Mouse (Mus musculus): Measurements from ENCODE around the gene Trp73. TPM values are rescaled to one million over a fixed set of nuclear protein-coding genes. Genes with fewer than 3 reads are reported as not detected.

The Trp73 gene
- polyA plus RNA-seq, 1 experiment from 2014 or later = 6.6 TPM

DNA sequence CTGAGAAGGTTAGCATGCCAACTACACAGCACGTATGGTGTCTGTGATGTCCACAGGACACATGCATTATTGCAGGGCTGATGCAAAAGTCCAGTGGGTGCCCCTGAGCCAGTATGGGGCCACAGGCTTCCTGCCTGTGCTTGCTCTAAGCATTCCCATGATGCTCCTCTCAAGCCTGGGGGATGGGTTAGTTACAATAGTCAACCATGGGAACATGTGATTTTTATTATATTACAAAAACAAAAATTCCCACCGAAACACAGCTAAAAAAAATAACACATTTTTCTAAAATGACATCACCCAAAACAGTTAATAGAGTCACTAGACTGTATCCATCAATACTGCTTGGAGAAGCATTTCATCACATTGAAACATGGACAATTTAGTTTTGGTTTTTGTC lies 84.0 kb downstream of the Trp73 start:
- WGBS = 77% methylated on average over 2 of the region's 2 CpGs
- H3K27ac ChIP-seq (ENCODE audit: low read depth, low read length) = no peak overlapping the region
- no peak overlapping the region for H3K9ac ChIP-seq (ENCODE audit: low read length)
- no peak overlapping the region for H3K4me2 ChIP-seq (ENCODE audit: low read depth, low read length, severe bottlenecking)
- H3K27me3 ChIP-seq (ENCODE audit: control insufficient read depth, insufficient read depth, low read length) = no peaks in the 10 kb centered on the region
- H3K4me1 ChIP-seq (replicated peaks; ENCODE audit: control insufficient read depth, insufficient read depth, low read length) = no peaks in the 10 kb centered on the region
- H3K9me3 ChIP-seq (ENCODE audit: control insufficient read depth, low read length) = no peaks in the 10 kb centered on the region
- DNase-seq (ENCODE audit: low spot score) = no peak
- H3K4me3 ChIP-seq (ENCODE audit: low read depth, low read length) = no peak overlapping the region
- H3K36me3 ChIP-seq (ENCODE audit: control insufficient read depth, insufficient read depth, low read length) = no peaks in the 10 kb centered on the region
- no peak for ATAC-seq (replicated peaks; ENCODE audit: low FRiP score)

DNA sequence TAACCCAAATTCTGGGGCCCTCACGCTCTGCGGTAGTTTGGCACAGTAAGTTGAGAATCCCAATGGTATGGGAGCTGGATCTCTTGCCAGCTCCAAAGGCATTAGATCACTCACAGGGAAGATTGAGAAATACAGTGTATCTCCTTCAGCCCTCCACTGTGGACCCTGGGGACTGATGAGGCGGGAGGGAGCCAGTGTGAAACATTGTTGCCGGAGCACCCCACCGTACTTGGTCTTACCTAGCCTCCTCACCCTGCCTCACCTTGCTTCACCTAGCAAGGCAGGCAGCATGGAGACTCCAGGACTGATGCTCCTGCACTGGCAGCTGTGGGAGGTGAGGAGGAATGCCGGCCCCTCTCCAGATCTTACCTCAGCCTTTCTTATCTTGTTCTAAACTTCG lies 84.5 kb downstream of the Trp73 start:
- Histone ChIP-seq H3K4me1 (replicated peaks; ENCODE audit: control insufficient read depth, insufficient read depth, low read length) (no peaks in the 10 kb centered on the region), H3K27ac (ENCODE audit: low read depth, low read length) (no peak overlapping the region), H3K4me2 (ENCODE audit: low read depth, low read length, severe bottlenecking) (no peak overlapping the region), H3K9me3 (ENCODE audit: control insufficient read depth, low read length) (no peaks in the 10 kb centered on the region), H3K4me3 (ENCODE audit: low read depth, low read length) (no peak overlapping the region), H3K27me3 (ENCODE audit: control insufficient read depth, insufficient read depth, low read length) (no peaks in the 10 kb centered on the region), H3K9ac (ENCODE audit: low read length) (no peak overlapping the region), H3K36me3 (ENCODE audit: control insufficient read depth, insufficient read depth, low read length) (no peaks in the 10 kb centered on the region)
- no peak for ATAC-seq (replicated peaks; ENCODE audit: low FRiP score)
- no peak for DNase-seq (ENCODE audit: low spot score)
- WGBS = 91% methylated on average over 7 of the region's 7 CpGs

DNA sequence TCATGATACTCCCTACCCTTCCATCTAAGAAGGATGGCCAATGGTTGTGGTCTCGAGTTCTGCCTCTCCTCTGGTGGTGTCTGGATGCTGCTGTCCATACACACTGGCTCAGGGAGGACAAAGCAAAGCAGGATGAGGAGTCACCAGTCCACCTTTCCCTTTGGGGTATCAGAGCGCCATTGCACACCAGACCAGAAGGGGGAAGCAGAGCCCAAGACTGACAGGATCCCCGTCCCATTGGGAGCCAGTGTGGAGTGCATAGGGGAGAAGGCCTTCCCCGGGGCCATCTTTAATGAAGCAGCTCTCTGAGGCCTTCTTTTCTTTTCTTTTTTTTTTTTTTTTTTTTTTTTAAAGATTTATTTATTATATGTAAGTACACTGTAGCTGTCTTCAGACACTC lies 86.9 kb downstream of the Trp73 start:
- no peaks in the 10 kb centered on the region for H3K36me3 ChIP-seq (ENCODE audit: control insufficient read depth, insufficient read depth, low read length)
- 71% methylated on average over 4 of the region's 4 CpGs for WGBS
- no peak overlapping the region for H3K4me3 ChIP-seq (ENCODE audit: low read depth, low read length)
- no peaks in the 10 kb centered on the region for H3K9me3 ChIP-seq (ENCODE audit: control insufficient read depth, low read length)
- H3K4me2 ChIP-seq (ENCODE audit: low read depth, low read length, severe bottlenecking) = no peak overlapping the region
- H3K4me1 ChIP-seq (replicated peaks; ENCODE audit: control insufficient read depth, insufficient read depth, low read length) = no peaks in the 10 kb centered on the region
- H3K27me3 ChIP-seq (ENCODE audit: control insufficient read depth, insufficient read depth, low read length) = no peaks in the 10 kb centered on the region
- no peak for DNase-seq (ENCODE audit: low spot score)
- no peak for ATAC-seq (replicated peaks; ENCODE audit: low FRiP score)
- no peak overlapping the region for H3K27ac ChIP-seq (ENCODE audit: low read depth, low read length)
- H3K9ac ChIP-seq (ENCODE audit: low read length) = no peak overlapping the region

DNA sequence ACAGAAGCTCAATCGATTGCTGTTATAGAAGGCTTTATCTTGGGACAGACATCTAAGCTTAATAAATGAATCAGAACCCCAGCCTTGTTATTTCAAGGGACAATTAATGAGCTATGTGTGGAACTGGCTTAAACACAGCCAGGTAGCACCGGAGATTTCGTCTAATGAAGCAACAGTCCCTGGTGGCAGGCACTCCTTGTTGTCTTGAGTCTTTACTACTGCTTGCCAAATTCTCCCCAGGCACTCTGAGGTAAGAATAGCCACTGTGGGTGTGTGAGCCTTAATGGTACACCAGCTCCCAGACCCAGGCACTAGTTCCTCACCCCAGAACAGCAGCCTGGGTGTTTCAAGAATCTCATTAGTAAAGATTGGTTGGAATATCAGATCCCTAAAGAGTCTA lies 88.6 kb downstream of the Trp73 start:
- DNase-seq (ENCODE audit: low spot score) = no peak
- Histone ChIP-seq H3K9me3 (ENCODE audit: control insufficient read depth, low read length) (no peaks in the 10 kb centered on the region), H3K4me2 (ENCODE audit: low read depth, low read length, severe bottlenecking) (no peak overlapping the region), H3K27ac (ENCODE audit: low read depth, low read length) (no peak overlapping the region), H3K4me1 (replicated peaks; ENCODE audit: control insufficient read depth, insufficient read depth, low read length) (no peaks in the 10 kb centered on the region), H3K9ac (ENCODE audit: low read length) (no peak overlapping the region), H3K27me3 (ENCODE audit: control insufficient read depth, insufficient read depth, low read length) (no peaks in the 10 kb centered on the region), H3K36me3 (ENCODE audit: control insufficient read depth, insufficient read depth, low read length) (no peaks in the 10 kb centered on the region), H3K4me3 (ENCODE audit: low read depth, low read length) (no peak overlapping the region)
- no peak for ATAC-seq (replicated peaks; ENCODE audit: low FRiP score)
- WGBS = 83% methylated on average over 3 of the region's 3 CpGs

DNA sequence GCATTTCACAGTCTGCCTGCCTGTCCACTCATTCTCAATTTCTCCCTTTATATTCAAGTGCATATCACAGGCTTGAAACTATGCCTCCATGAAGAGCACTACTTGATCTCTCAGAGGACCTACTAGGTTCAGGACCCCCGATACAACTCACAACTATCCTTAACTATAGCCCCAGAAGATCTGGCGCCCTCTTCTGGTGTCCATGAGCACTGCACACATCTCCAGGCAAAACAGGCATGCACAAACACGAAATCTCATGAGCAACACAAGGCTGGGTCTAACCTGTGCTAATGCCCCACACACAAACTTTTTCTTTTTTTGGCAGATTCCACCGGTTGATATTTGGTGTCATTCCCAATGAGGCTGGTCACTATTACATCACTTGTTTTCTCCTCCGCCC lies 94.2 kb downstream of the Trp73 start:
- Histone ChIP-seq H3K36me3 (ENCODE audit: control insufficient read depth, insufficient read depth, low read length) (no peaks in the 10 kb centered on the region), H3K27me3 (ENCODE audit: control insufficient read depth, insufficient read depth, low read length) (no peaks in the 10 kb centered on the region; the same call in 1 of the 2 replicates), H3K4me1 (replicated peaks; ENCODE audit: control insufficient read depth, insufficient read depth, low read length) (no peaks in the 10 kb centered on the region), H3K4me2 (ENCODE audit: low read depth, low read length, severe bottlenecking) (no peak overlapping the region), H3K9me3 (ENCODE audit: control insufficient read depth, low read length) (no peaks in the 10 kb centered on the region), H3K27ac (ENCODE audit: low read depth, low read length) (no peak overlapping the region), H3K4me3 (ENCODE audit: low read depth, low read length) (no peak overlapping the region), H3K9ac (ENCODE audit: low read length) (no peak overlapping the region)
- DNase-seq (ENCODE audit: low spot score) = no peak
- 64% methylated on average over 5 of the region's 5 CpGs for WGBS
- no peak for ATAC-seq (replicated peaks; ENCODE audit: low FRiP score)

DNA sequence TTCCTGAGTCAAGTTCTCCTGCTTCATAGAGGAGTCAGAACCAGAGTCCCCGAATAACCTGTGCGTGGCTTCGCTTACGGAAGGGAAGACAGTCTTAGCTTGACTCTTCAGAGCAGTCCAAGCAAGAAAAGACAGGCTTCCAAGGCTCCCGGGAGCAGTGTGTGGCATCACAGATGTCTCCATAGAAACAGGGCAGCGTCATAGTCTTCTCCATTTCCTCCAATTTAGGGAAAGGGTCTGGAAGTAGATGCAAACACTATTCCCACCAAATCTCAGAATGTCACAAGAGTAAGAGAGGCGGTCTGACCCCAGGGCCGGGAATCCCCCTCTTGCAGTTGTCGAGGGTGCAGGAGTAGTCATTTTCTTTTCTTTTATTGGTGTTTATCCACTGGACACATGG lies 97.4 kb downstream of the Trp73 start, which contains the start of gene Ccdc27:
Ccdc27 (minus strand) TSS at position 101 of the 400 bp plus-strand sequence.
- no peaks in the 10 kb centered on the region for H3K36me3 ChIP-seq (ENCODE audit: control insufficient read depth, insufficient read depth, low read length)
- 87% methylated on average over 9 of the region's 9 CpGs for WGBS
- H3K4me3 ChIP-seq (ENCODE audit: low read depth, low read length) = no peak within 1 kb of the TSS
- H3K4me2 ChIP-seq (ENCODE audit: low read depth, low read length, severe bottlenecking) = no peak within 1 kb of the TSS
- H3K27ac ChIP-seq (ENCODE audit: low read depth, low read length) = no peak within 1 kb of the TSS
- no peak for DNase-seq (ENCODE audit: low spot score)
- H3K27me3 ChIP-seq (ENCODE audit: control insufficient read depth, insufficient read depth, low read length) = no peaks in the 10 kb centered on the region; the same call in 1 of the 2 replicates
- no peak within 1 kb of the TSS for H3K9ac ChIP-seq (ENCODE audit: low read length)
- ATAC-seq (replicated peaks; ENCODE audit: low FRiP score) = no peak
- H3K9me3 ChIP-seq (ENCODE audit: control insufficient read depth, low read length) = no peaks in the 10 kb centered on the region
- no peaks in the 10 kb centered on the region for H3K4me1 ChIP-seq (replicated peaks; ENCODE audit: control insufficient read depth, insufficient read depth, low read length)

DNA sequence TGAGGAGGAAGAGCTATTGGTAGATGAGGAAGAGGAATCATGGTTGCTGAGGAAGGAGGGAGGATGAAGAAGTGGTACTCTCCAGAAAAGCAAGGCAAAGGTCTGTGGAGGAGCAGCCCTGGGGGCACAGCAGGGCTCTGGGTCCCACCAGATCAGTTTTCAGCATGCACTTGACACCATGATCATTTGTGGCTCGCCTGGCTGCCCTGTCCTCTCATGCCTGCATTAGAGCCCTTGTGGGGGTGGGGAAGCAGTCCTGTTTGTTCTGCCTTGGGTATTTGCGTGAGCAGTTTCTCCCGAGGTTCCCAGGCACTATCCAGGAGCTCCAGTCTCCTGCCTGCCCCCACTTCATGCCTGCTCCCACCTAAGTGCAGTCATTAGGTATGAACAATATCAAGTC lies 102.9 kb downstream of the Trp73 start:
- ATAC-seq (replicated peaks; ENCODE audit: low FRiP score) = no peak
- 63% methylated on average over 3 of the region's 3 CpGs for WGBS
- Histone ChIP-seq H3K27me3 (ENCODE audit: control insufficient read depth, insufficient read depth, low read length) (no peaks in the 10 kb centered on the region), H3K4me1 (replicated peaks; ENCODE audit: control insufficient read depth, insufficient read depth, low read length) (no peaks in the 10 kb centered on the region), H3K4me3 (ENCODE audit: low read depth, low read length) (no peak overlapping the region), H3K36me3 (ENCODE audit: control insufficient read depth, insufficient read depth, low read length) (no peaks in the 10 kb centered on the region), H3K4me2 (ENCODE audit: low read depth, low read length, severe bottlenecking) (no peak overlapping the region), H3K27ac (ENCODE audit: low read depth, low read length) (no peak overlapping the region), H3K9me3 (ENCODE audit: control insufficient read depth, low read length) (no peaks in the 10 kb centered on the region), H3K9ac (ENCODE audit: low read length) (no peak overlapping the region)
- no peak for DNase-seq (ENCODE audit: low spot score)

DNA sequence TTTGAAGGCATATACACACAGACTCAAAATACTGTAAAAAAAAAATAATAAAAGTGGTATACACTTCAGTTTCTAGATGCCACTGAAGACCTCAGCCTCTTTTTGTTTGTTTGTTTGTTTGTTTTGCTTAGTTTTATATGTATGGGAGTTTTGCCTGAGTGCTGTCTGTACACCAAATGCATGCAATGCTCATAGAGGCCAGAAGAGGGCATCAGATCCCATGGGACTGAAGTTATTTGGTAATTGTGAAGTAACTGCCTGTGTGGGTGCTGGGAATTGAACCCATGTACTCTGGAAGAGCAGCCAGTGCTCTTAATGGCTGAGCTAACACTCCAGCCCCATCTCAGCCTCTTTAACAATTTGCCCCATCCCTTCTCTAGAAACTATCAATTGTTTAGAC lies 111.4 kb downstream of the Trp73 start:
- ATAC-seq (replicated peaks; ENCODE audit: low FRiP score) (no peak), DNase-seq (ENCODE audit: low spot score) (no peak)
- peaks cover 2% of the 10 kb centered on the region for H3K27me3 ChIP-seq (ENCODE audit: control insufficient read depth, insufficient read depth, low read length)
- no peak overlapping the region for H3K4me3 ChIP-seq (ENCODE audit: low read depth, low read length)
- no peaks in the 10 kb centered on the region for H3K36me3 ChIP-seq (ENCODE audit: control insufficient read depth, insufficient read depth, low read length)
- H3K9ac ChIP-seq (ENCODE audit: low read length) = no peak overlapping the region
- H3K9me3 ChIP-seq (ENCODE audit: control insufficient read depth, low read length) = no peaks in the 10 kb centered on the region
- peaks cover 5% of the 10 kb centered on the region; the same call in 1 of the 2 replicates for H3K4me1 ChIP-seq (replicated peaks; ENCODE audit: control insufficient read depth, insufficient read depth, low read length)
- no peak overlapping the region for H3K27ac ChIP-seq (ENCODE audit: low read depth, low read length)
- no peak overlapping the region for H3K4me2 ChIP-seq (ENCODE audit: low read depth, low read length, severe bottlenecking)

DNA sequence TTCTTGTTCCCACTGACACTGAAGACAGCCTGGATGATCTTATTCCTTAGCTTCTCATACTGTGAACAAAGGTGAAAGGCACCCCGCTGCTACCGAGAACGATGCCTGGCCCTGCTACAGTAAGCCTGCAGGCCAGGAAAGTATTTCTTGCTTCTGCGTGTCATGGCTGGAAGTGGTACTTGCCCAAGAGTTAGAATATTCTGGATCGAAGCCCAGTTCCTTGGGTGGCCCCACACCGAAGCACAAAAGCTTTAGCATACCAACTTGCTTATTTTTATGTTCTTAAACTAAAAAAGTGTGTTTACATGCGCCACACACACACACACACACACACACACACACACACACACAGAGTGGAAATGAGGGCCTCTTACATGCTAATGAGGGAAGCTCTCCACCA lies 111.9 kb downstream of the Trp73 start:
- ATAC-seq (replicated peaks; ENCODE audit: low FRiP score) = no peak
- H3K27ac ChIP-seq (ENCODE audit: low read depth, low read length) = no peak overlapping the region

More for the DNA sequence above, 111.9 kb downstream of the Trp73 start:
- no peaks in the 10 kb centered on the region for H3K9me3 ChIP-seq (ENCODE audit: control insufficient read depth, low read length)
- no peak for DNase-seq (ENCODE audit: low spot score)
- peaks cover 2% of the 10 kb centered on the region for H3K27me3 ChIP-seq (ENCODE audit: control insufficient read depth, insufficient read depth, low read length)
- H3K4me2 ChIP-seq (ENCODE audit: low read depth, low read length, severe bottlenecking) = no peak overlapping the region
- WGBS = 82% methylated on average over 7 of the region's 7 CpGs
- no peak overlapping the region for H3K9ac ChIP-seq (ENCODE audit: low read length)
- peaks cover 5% of the 10 kb centered on the region; the same call in 1 of the 2 replicates for H3K4me1 ChIP-seq (replicated peaks; ENCODE audit: control insufficient read depth, insufficient read depth, low read length)
- no peaks in the 10 kb centered on the region for H3K36me3 ChIP-seq (ENCODE audit: control insufficient read depth, insufficient read depth, low read length)
- no peak overlapping the region for H3K4me3 ChIP-seq (ENCODE audit: low read depth, low read length)

Measured in forebrain, embryonic 11.5 days (tissue).